Mouse (Mus musculus) forebrain, embryonic 15.5 days (tissue): Measurements from ENCODE around the gene Cdc42ep4. TPM values are rescaled to one million over a fixed set of nuclear protein-coding genes. Genes with fewer than 3 reads are reported as not detected.

Experiments used
- ATAC-seq: fragments of 200-750 bp; cut with Nextera tagmentation; replicated peaks from 2 replicates; pipeline ENCODE4 v1.8.0; 2017; ENCODE audit warnings: mild to moderate bottlenecking, moderate TSS enrichment, moderate library complexity
- H3K27ac ChIP-seq: fragments of 300-500 bp; sonication (generic); replicated peaks from 2 replicates; pipeline ENCODE4 v1.5.1; 2015; ENCODE audit warnings: mild to moderate bottlenecking, inconsistent platforms
- H3K27me3 ChIP-seq: fragments of 300-500 bp; sonication (generic); 2 replicates; pipeline ENCODE4 v1.6.1; 2015; ENCODE audit warnings: inconsistent platforms
- H3K36me3 ChIP-seq: fragments of 300-500 bp; sonication (generic); 2 replicates; pipeline ENCODE4 v1.6.1; 2015; ENCODE audit warnings: mild to moderate bottlenecking, inconsistent platforms
- H3K4me1 ChIP-seq: fragments of 300-500 bp; sonication (generic); 2 replicates; pipeline ENCODE4 v1.6.1; 2015; ENCODE audit warnings: inconsistent platforms
- H3K4me2 ChIP-seq: fragments of 300-500 bp; sonication (generic); replicated peaks from 2 replicates; pipeline ENCODE4 v1.6.1; 2015; ENCODE audit warnings: mild to moderate bottlenecking, inconsistent platforms
- H3K4me3 ChIP-seq: fragments of 300-500 bp; sonication (generic); 2 replicates; pipeline ENCODE4 v1.5.1; 2015; ENCODE audit warnings: mild to moderate bottlenecking, inconsistent platforms
- H3K9ac ChIP-seq: fragments of 300-500 bp; sonication (generic); replicated peaks from 2 replicates; pipeline ENCODE4 v1.6.1; 2015; ENCODE audit warnings: mild to moderate bottlenecking, inconsistent platforms
- H3K9me3 ChIP-seq: fragments of 300-500 bp; sonication (generic); 2 replicates; pipeline ENCODE4 v1.6.1; 2016; ENCODE audit warnings: inconsistent platforms
- WGBS: fragments of 180-500 bp; shearing (Covaris S2); methylation state at CpG from one replicate; pipeline ENCODE4 v1.1.7; 2015; ENCODE audit warnings: mixed read lengths; 5-methylcytosine and 5-hydroxymethylcytosine counted together
- polyA plus RNA-seq: library from polyadenylated mRNA; unstranded; fragments of >200 nt; fragmentation: Nextera tagmentation; extraction: Ambion mirVana; gene quantifications from 2 replicates; pipeline ENCODE4 v1.2.1, GENCODE M21; 2015

Cdc42ep4 gene
- polyA plus RNA-seq, result 91.5 and 97.2 TPM in 2 replicates

- Histone ChIP-seq H3K9me3 (no peaks in the 10 kb centered on the region), H3K27me3 (no peaks in the 10 kb centered on the region), H3K9ac (peak within 1 kb of the TSS; percentile 98), H3K4me2 (peak within 1 kb of the TSS; percentile 81), H3K4me1 (peaks cover 43% of the 10 kb centered on the region), H3K36me3 (no peaks in the 10 kb centered on the region), H3K27ac (peak within 1 kb of the TSS; percentile 97), H3K4me3 (peak within 1 kb of the TSS; percentile 78)
- under 1% methylated on average over 44 of the region's 44 CpGs for WGBS
- peak; percentile 90 for ATAC-seq
Measured at GRCm38 (mm10) chr11:113751484-113752084, at the start of gene Cdc42ep4. Gene Cdc42ep4, minus strand, starts transcription at chr11:113751881.

- no peak for ATAC-seq
- WGBS, result 96% methylated on average over 12 of the region's 12 CpGs
Measured at GRCm38 (mm10) chr11:113800026-113800425, 48.3 kb upstream of the Cdc42ep4 start.

GRCm38 (mm10) chr11:113799041-113799447 lies 47.4 kb upstream of the Cdc42ep4 start:
- H3K27me3 ChIP-seq, result no peaks in the 10 kb centered on the region
- H3K9me3 ChIP-seq, result no peaks in the 10 kb centered on the region
- H3K9ac ChIP-seq, result no peak overlapping the region
- WGBS, result 54% methylated on average over 14 of the region's 14 CpGs
- ATAC-seq, result no peak
- no peaks in the 10 kb centered on the region for H3K36me3 ChIP-seq
- H3K4me1 ChIP-seq, result peaks cover 33% of the 10 kb centered on the region
- no peak overlapping the region for H3K4me2 ChIP-seq
- no peak overlapping the region for H3K27ac ChIP-seq
- no peak overlapping the region for H3K4me3 ChIP-seq

More at GRCm38 (mm10) chr11:113800026-113800425, 48.3 kb upstream of the Cdc42ep4 start:
- no peaks in the 10 kb centered on the region for H3K27me3 ChIP-seq
- H3K4me1 ChIP-seq, result peaks cover 33% of the 10 kb centered on the region
- no peak overlapping the region for H3K4me3 ChIP-seq
- H3K36me3 ChIP-seq, result no peaks in the 10 kb centered on the region
- no peak overlapping the region for H3K4me2 ChIP-seq
- H3K9me3 ChIP-seq, result no peaks in the 10 kb centered on the region
- no peak overlapping the region for H3K27ac ChIP-seq
- H3K9ac ChIP-seq, result no peak overlapping the region

- Histone ChIP-seq H3K9me3 (no peaks in the 10 kb centered on the region), H3K36me3 (no peaks in the 10 kb centered on the region), H3K9ac (no peak overlapping the region), H3K27me3 (no peaks in the 10 kb centered on the region), H3K4me3 (no peak overlapping the region), H3K4me2 (no peak overlapping the region), H3K27ac (peak overlapping the region; percentile 51; the same call in 1 of the 2 replicates), H3K4me1 (peaks cover 27% of the 10 kb centered on the region)
- 47% methylated on average over 6 of the region's 6 CpGs for WGBS
- peak; percentile 58 for ATAC-seq
Measured at GRCm38 (mm10) chr11:113798011-113798410, 46.3 kb upstream of the Cdc42ep4 start.

GRCm38 (mm10) chr11:113797014-113797983 lies 45.6 kb upstream of the Cdc42ep4 start:
- 43% methylated on average over 19 of the region's 19 CpGs for WGBS
- Histone ChIP-seq H3K4me2 (no peak overlapping the region), H3K27me3 (no peaks in the 10 kb centered on the region), H3K9ac (no peak overlapping the region), H3K9me3 (no peaks in the 10 kb centered on the region), H3K4me3 (no peak overlapping the region), H3K27ac (peak overlapping the region; percentile 51; the same call in 1 of the 2 replicates), H3K36me3 (no peaks in the 10 kb centered on the region), H3K4me1 (peaks cover 27% of the 10 kb centered on the region)
- peak; percentile 39 for ATAC-seq

- Histone ChIP-seq H3K36me3 (no peaks in the 10 kb centered on the region), H3K9me3 (no peaks in the 10 kb centered on the region), H3K27ac (no peak overlapping the region), H3K27me3 (no peaks in the 10 kb centered on the region), H3K4me2 (no peak overlapping the region), H3K4me3 (no peak overlapping the region), H3K4me1 (peaks cover 37% of the 10 kb centered on the region), H3K9ac (no peak overlapping the region)
- WGBS, result 73% methylated on average over 12 of the region's 12 CpGs
- ATAC-seq, result no peak
Measured at GRCm38 (mm10) chr11:113795846-113796245, 44.2 kb upstream of the Cdc42ep4 start.

GRCm38 (mm10) chr11:113791357-113792215 lies 39.9 kb upstream of the Cdc42ep4 start:
- Histone ChIP-seq H3K4me1 (peaks cover 36% of the 10 kb centered on the region), H3K9me3 (no peaks in the 10 kb centered on the region), H3K4me3 (no peak overlapping the region), H3K27ac (peak overlapping the region; percentile 25), H3K27me3 (no peaks in the 10 kb centered on the region), H3K4me2 (no peak overlapping the region), H3K9ac (no peak overlapping the region), H3K36me3 (no peaks in the 10 kb centered on the region)
- 32% methylated on average over 16 of the region's 16 CpGs for WGBS
- ATAC-seq, result peak; percentile 83

GRCm38 (mm10) chr11:113789101-113789500 lies 37.4 kb upstream of the Cdc42ep4 start:
- 22% methylated on average over 1 of the region's 1 CpGs for WGBS
- Histone ChIP-seq H3K9me3 (no peaks in the 10 kb centered on the region), H3K27ac (peak overlapping the region; percentile 31; the same call in 1 of the 2 replicates)

GRCm38 (mm10) chr11:113788183-113788789 lies 36.6 kb upstream of the Cdc42ep4 start:
- H3K27me3 ChIP-seq, result no peaks in the 10 kb centered on the region
- no peak overlapping the region for H3K9ac ChIP-seq
- no peak for ATAC-seq
- H3K27ac ChIP-seq, result peak overlapping the region; percentile 97
- peaks cover 55% of the 10 kb centered on the region for H3K4me1 ChIP-seq
- H3K4me3 ChIP-seq, result no peak overlapping the region
- H3K4me2 ChIP-seq, result no peak overlapping the region
- WGBS, result 73% methylated on average over 2 of the region's 2 CpGs
- H3K36me3 ChIP-seq, result no peaks in the 10 kb centered on the region
- H3K9me3 ChIP-seq, result no peaks in the 10 kb centered on the region

More at GRCm38 (mm10) chr11:113789101-113789500, 37.4 kb upstream of the Cdc42ep4 start:
- H3K4me2 ChIP-seq, result no peak overlapping the region
- H3K4me3 ChIP-seq, result no peak overlapping the region
- peaks cover 55% of the 10 kb centered on the region for H3K4me1 ChIP-seq
- no peak overlapping the region for H3K9ac ChIP-seq
- no peaks in the 10 kb centered on the region for H3K36me3 ChIP-seq
- no peaks in the 10 kb centered on the region for H3K27me3 ChIP-seq
- no peak for ATAC-seq

GRCm38 (mm10) chr11:113787432-113788182 lies 35.9 kb upstream of the Cdc42ep4 start:
- Histone ChIP-seq H3K4me3 (no peak overlapping the region), H3K9me3 (no peaks in the 10 kb centered on the region), H3K4me2 (no peak overlapping the region), H3K27ac (peak overlapping the region; percentile 97), H3K4me1 (peaks cover 56% of the 10 kb centered on the region), H3K27me3 (no peaks in the 10 kb centered on the region), H3K36me3 (no peaks in the 10 kb centered on the region), H3K9ac (no peak overlapping the region)
- WGBS, result 64% methylated on average over 13 of the region's 13 CpGs
- ATAC-seq, result no peak

GRCm38 (mm10) chr11:113787009-113787408 lies 35.3 kb upstream of the Cdc42ep4 start:
- Histone ChIP-seq H3K4me3 (no peak overlapping the region), H3K9ac (no peak overlapping the region), H3K36me3 (no peaks in the 10 kb centered on the region), H3K4me1 (peaks cover 61% of the 10 kb centered on the region), H3K9me3 (no peaks in the 10 kb centered on the region), H3K4me2 (peak overlapping the region; percentile 48), H3K27me3 (no peaks in the 10 kb centered on the region), H3K27ac (peak overlapping the region; percentile 97)
- no peak for ATAC-seq
- 78% methylated on average over 11 of the region's 11 CpGs for WGBS
